Mouse (Mus musculus) C2C12 (cell line): ENCODE results near the gene Olfr800.

ENCODE experiments used
- CEBPB ChIP-seq: IDR thresholded peaks from one replicate; pipeline ENCODE4 v1.6.1; 2011; ENCODE audit warnings: low read depth, mild to moderate bottlenecking, control low read depth, moderate library complexity
- CTCF ChIP-seq: IDR thresholded peaks from one replicate; pipeline ENCODE4 v1.5.1; 2011; ENCODE audit not compliant: control insufficient read depth, insufficient read depth, insufficient read length
- MAX ChIP-seq: IDR thresholded peaks from one replicate; pipeline ENCODE4 v1.6.1; 2011; ENCODE audit warnings: mild to moderate bottlenecking, control low read depth
- MYOG ChIP-seq: IDR thresholded peaks from one replicate; pipeline ENCODE4 v1.6.1; 2011; ENCODE audit not compliant: control insufficient read depth, insufficient read length; ENCODE audit errors: extremely low read depth

DNA sequence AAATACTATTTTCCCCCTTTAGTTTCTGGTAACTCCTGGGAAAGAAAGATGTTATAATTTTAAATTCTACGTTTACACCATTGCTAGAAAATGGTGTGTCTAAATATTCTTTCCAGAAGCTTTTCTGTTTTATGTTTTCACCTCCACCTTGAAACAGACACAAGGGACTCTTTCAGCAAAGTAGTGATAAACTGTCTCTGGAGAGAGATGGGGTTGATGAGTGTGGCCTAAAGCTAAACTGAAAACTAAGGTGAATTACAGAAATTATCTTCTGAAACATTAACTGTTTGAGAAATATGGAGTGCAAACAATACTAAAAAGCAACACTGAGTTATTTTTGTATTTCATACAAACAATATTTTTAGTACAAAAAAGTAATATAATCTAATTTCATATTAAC, 29.7 kb upstream of the Olfr800 start, which contains the start of gene Olfr798:
- TF ChIP-seq CTCF (no peak), MAX (no peak), MYOG (no peak), CEBPB (no peak)
